Mouse (Mus musculus) 416B (cell line): ENCODE measurements around the gene R3hcc1l.

Experiments used
- DNase-seq: peaks from one replicate; pipeline ENCODE4 v3.0.0; 2011; ENCODE audit warnings: low read depth

The R3hcc1l gene

GRCm38 (mm10) chr19:42558701-42559100, 40.1 kb downstream of the R3hcc1l start:
- DNase-seq = no peak

GRCm38 (mm10) chr19:42561991-42562390, 43.4 kb downstream of the R3hcc1l start:
- DNase-seq = no peak

GRCm38 (mm10) chr19:42562981-42563380, 44.4 kb downstream of the R3hcc1l start:
- DNase-seq = no peak

GRCm38 (mm10) chr19:42563726-42564270, 45.2 kb downstream of the R3hcc1l start:
- peak; percentile 75 for DNase-seq

GRCm38 (mm10) chr19:42566283-42567019, 47.9 kb downstream of the R3hcc1l start:
- no peak for DNase-seq

GRCm38 (mm10) chr19:42567020-42567419, 48.5 kb downstream of the R3hcc1l start:
- DNase-seq = peak; percentile 34

- DNase-seq = peak; percentile 84
These were observed 50.5 kb downstream of the R3hcc1l start for GRCm38 (mm10) chr19:42569076-42569475.

GRCm38 (mm10) chr19:42571291-42571690, 52.7 kb downstream of the R3hcc1l start:
- DNase-seq = no peak

- DNase-seq = no peak
These were observed 56.8 kb downstream of the R3hcc1l start for GRCm38 (mm10) chr19:42575317-42575716.

- DNase-seq = no peak
These were observed 58.3 kb downstream of the R3hcc1l start for GRCm38 (mm10) chr19:42576856-42577255.

GRCm38 (mm10) chr19:42578631-42579030, 60.1 kb downstream of the R3hcc1l start:
- DNase-seq = no peak

GRCm38 (mm10) chr19:42580701-42581100, 62.1 kb downstream of the R3hcc1l start:
- DNase-seq = no peak

GRCm38 (mm10) chr19:42582811-42583370, 64.3 kb downstream of the R3hcc1l start:
- DNase-seq = no peak

GRCm38 (mm10) chr19:42583677-42584076, 65.1 kb downstream of the R3hcc1l start:
- no peak for DNase-seq

GRCm38 (mm10) chr19:42584188-42584587, 65.6 kb downstream of the R3hcc1l start:
- no peak for DNase-seq

GRCm38 (mm10) chr19:42587704-42588103, 69.1 kb downstream of the R3hcc1l start:
- no peak for DNase-seq

GRCm38 (mm10) chr19:42589246-42589645, 70.7 kb downstream of the R3hcc1l start:
- no peak for DNase-seq

- no peak for DNase-seq
These were observed 73.0 kb downstream of the R3hcc1l start for GRCm38 (mm10) chr19:42591534-42591933.

- DNase-seq = no peak
These were observed 74.9 kb downstream of the R3hcc1l start for GRCm38 (mm10) chr19:42593456-42593855.

GRCm38 (mm10) chr19:42595066-42595465, 76.5 kb downstream of the R3hcc1l start:
- no peak for DNase-seq

GRCm38 (mm10) chr19:42597286-42597685, 78.7 kb downstream of the R3hcc1l start:
- no peak for DNase-seq

GRCm38 (mm10) chr19:42597896-42598295, 79.3 kb downstream of the R3hcc1l start:
- no peak for DNase-seq

- DNase-seq = no peak
These were observed 81.3 kb downstream of the R3hcc1l start for GRCm38 (mm10) chr19:42599891-42600290.
